18 mouse cellular contexts compared by ENCODE assay signal in the genomic region with DNA sequence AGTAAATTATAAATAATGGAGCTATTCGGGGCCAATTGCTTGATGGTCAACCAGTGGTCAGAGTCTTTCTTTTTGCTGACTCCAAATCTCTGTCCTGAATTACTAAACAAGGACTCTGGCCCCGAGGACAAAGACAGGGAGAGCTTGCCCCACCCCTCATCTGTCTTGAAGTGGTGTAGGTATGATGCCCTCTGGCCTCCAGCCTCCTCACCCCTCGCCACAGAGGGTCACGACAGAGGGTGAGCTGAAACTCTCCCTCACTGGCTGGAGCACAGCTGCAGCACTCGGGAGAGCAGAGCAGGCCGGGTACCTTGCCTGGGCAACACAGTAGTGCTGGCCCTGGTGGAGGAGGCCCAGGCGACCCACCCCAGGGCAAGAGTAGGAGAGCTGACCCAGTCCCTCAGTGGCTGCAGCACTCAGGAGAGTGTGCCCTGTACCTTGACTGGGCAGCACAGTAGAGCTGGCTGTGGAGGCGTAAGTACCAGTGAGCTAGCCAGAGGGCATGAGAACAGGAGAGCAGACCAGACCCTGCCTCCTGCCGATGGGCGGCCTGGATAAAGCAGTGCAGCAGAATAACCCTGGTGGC. TPM values are rescaled to one million over a fixed set of nuclear protein-coding genes. Genes with fewer than 3 reads are reported as not detected.
A peak's percentile ranks its signal among the peaks of the same experiment; 100 is the strongest.
DNase-seq lines count a peak whose midpoint lies in the region; ATAC-seq and TF ChIP-seq lines count a peak whose summit lies in the region.
"Had no signal": no experiment of that assay in that cellular context is flagged by ENCODE, and none has a peak within 500 bp of the region (broad histone marks: within the 10 kb centered on the region; RNA-seq: fewer than 3 reads in every experiment).

No protein-coding gene starts in this region.

- no peaks in the 10 kb centered on the region for H3K4me1 ChIP-seq in embryonic facial prominence, embryonic 11.5 days (ENCODE audit: control insufficient read depth, insufficient read depth, low read length)
- no peaks in the 10 kb centered on the region for H3K4me1 ChIP-seq in embryonic facial prominence, embryonic 10.5 days
- H3K4me1 ChIP-seq in kidney, embryonic 14.5 days (ENCODE audit: control insufficient read depth, insufficient read depth, low read length): no peaks in the 10 kb centered on the region
- H3K4me1 ChIP-seq in embryonic facial prominence, embryonic 15.5 days: no peaks in the 10 kb centered on the region
- no peaks in the 10 kb centered on the region for H3K4me1 ChIP-seq in kidney, postnatal 0 days (replicated peaks; ENCODE audit: insufficient read depth, low read length)
- H3K4me1 ChIP-seq: heart, embryonic 15.5 days; stomach, embryonic 15.5 days had no signal

- H3K4me2 ChIP-seq in embryonic facial prominence, embryonic 11.5 days (ENCODE audit: low read depth, low read length): no peak overlapping the region
- H3K4me2 ChIP-seq in kidney, embryonic 14.5 days (replicated peaks; ENCODE audit: low read depth, low read length): no peak overlapping the region
- H3K4me2 ChIP-seq in embryonic facial prominence, embryonic 15.5 days (replicated peaks): no peak overlapping the region
- no peak overlapping the region for H3K4me2 ChIP-seq in kidney, postnatal 0 days (ENCODE audit: low read length)
- H3K4me2 ChIP-seq: heart, embryonic 15.5 days; stomach, embryonic 15.5 days had no signal

- ATAC-seq in embryonic facial prominence, embryonic 11.5 days (replicated peaks; ENCODE audit: insufficient number of reproducible peaks, low FRiP score, low TSS enrichment, low read depth): 0 out of 2 replicates have a peak, but pooled peaks have one; percentile 62
- ATAC-seq in kidney, embryonic 14.5 days (ENCODE audit: low FRiP score, low TSS enrichment): no peak
- ATAC-seq in embryonic facial prominence, embryonic 15.5 days (ENCODE audit: insufficient number of reproducible peaks, low FRiP score, low TSS enrichment, low read depth): 0 out of 2 replicates have a peak, but pooled peaks have one; percentile 19
- peak; percentile 94 for ATAC-seq in kidney, postnatal 0 days (replicated peaks; ENCODE audit: low FRiP score, low read depth)
- ATAC-seq in megakaryocyte progenitor cell, adult 5-6 weeks (replicated peaks; ENCODE audit: poor library complexity): no peak

- H3K27ac ChIP-seq in embryonic facial prominence, embryonic 11.5 days (replicated peaks; ENCODE audit: low read depth, low read length): no peak overlapping the region
- H3K27ac ChIP-seq in embryonic facial prominence, embryonic 10.5 days (replicated peaks): no peak overlapping the region
- H3K27ac ChIP-seq in kidney, embryonic 14.5 days (ENCODE audit: low read depth, low read length): no peak overlapping the region
- H3K27ac ChIP-seq in embryonic facial prominence, embryonic 15.5 days (replicated peaks): no peak overlapping the region
- H3K27ac ChIP-seq in kidney, postnatal 0 days: peak overlapping the region; percentile 48; the same call in 1 of the 2 replicates
- H3K27ac ChIP-seq: heart, embryonic 15.5 days; layer of hippocampus, adult 2 months; stomach, embryonic 15.5 days had no signal

- H3K36me3 ChIP-seq in embryonic facial prominence, embryonic 11.5 days (replicated peaks; ENCODE audit: control insufficient read depth, insufficient read depth, low read depth, low read length): peaks cover 3% of the 10 kb centered on the region
- H3K36me3 ChIP-seq in embryonic facial prominence, embryonic 10.5 days (replicated peaks): peaks cover 96% of the 10 kb centered on the region
- peaks cover 45% of the 10 kb centered on the region for H3K36me3 ChIP-seq in kidney, embryonic 14.5 days (ENCODE audit: control insufficient read depth, insufficient read depth, low read length)
- peaks cover 41% of the 10 kb centered on the region for H3K36me3 ChIP-seq in embryonic facial prominence, embryonic 15.5 days
- peaks cover 21% of the 10 kb centered on the region for H3K36me3 ChIP-seq in kidney, postnatal 0 days (ENCODE audit: insufficient read depth, low read length)

- no peaks in the 10 kb centered on the region for H3K9me3 ChIP-seq in embryonic facial prominence, embryonic 11.5 days (replicated peaks; ENCODE audit: control insufficient read depth, low read length)
- no peaks in the 10 kb centered on the region for H3K9me3 ChIP-seq in embryonic facial prominence, embryonic 10.5 days
- no peaks in the 10 kb centered on the region for H3K9me3 ChIP-seq in kidney, embryonic 14.5 days (ENCODE audit: control insufficient read depth, low read length)
- no peaks in the 10 kb centered on the region for H3K9me3 ChIP-seq in embryonic facial prominence, embryonic 15.5 days (replicated peaks)
- H3K9me3 ChIP-seq in kidney, postnatal 0 days (replicated peaks; ENCODE audit: low read length): no peaks in the 10 kb centered on the region
- H3K9me3 ChIP-seq: heart, embryonic 15.5 days; stomach, embryonic 15.5 days had no signal

- no peaks in the 10 kb centered on the region for H3K27me3 ChIP-seq in embryonic facial prominence, embryonic 11.5 days (ENCODE audit: control insufficient read depth, insufficient read depth, low read length)
- H3K27me3 ChIP-seq in embryonic facial prominence, embryonic 10.5 days (replicated peaks; ENCODE audit: low read depth, poor library complexity, severe bottlenecking): no peaks in the 10 kb centered on the region
- H3K27me3 ChIP-seq in kidney, embryonic 14.5 days (ENCODE audit: control insufficient read depth, insufficient read depth, low read length): no peaks in the 10 kb centered on the region
- H3K27me3 ChIP-seq in embryonic facial prominence, embryonic 15.5 days: no peaks in the 10 kb centered on the region
- no peaks in the 10 kb centered on the region for H3K27me3 ChIP-seq in kidney, postnatal 0 days (ENCODE audit: insufficient read depth, low read length)
- H3K27me3 ChIP-seq: heart, embryonic 15.5 days; stomach, embryonic 15.5 days had no signal

- no peak overlapping the region for H3K9ac ChIP-seq in embryonic facial prominence, embryonic 11.5 days (replicated peaks; ENCODE audit: low read length)
- no peak overlapping the region for H3K9ac ChIP-seq in kidney, embryonic 14.5 days (ENCODE audit: low read depth, low read length)
- H3K9ac ChIP-seq in embryonic facial prominence, embryonic 15.5 days: no peak overlapping the region
- no peak overlapping the region for H3K9ac ChIP-seq in kidney, postnatal 0 days (ENCODE audit: low read depth, low read length)
- H3K9ac ChIP-seq: heart, embryonic 15.5 days; stomach, embryonic 15.5 days had no signal

- DNase-seq in embryonic facial prominence, embryonic 11.5 days (ENCODE audit: low spot score): no peak
- DNase-seq in embryonic facial prominence, embryonic 10.5 days (ENCODE audit: low spot score): no peak
- DNase-seq in kidney, adult 11 months: peak; percentile 85
- no peak for DNase-seq in kidney, postnatal 0 days (ENCODE audit: low spot score)
- DNase-seq in layer of hippocampus, postnatal 10 days (ENCODE audit: low spot score in 2 of 2): no peak
- DNase-seq: adrenal gland, postnatal 10 days; cerebellum, adult 9-11 months; heart, postnatal 4 days; left cerebral cortex, postnatal 4 days; lung, adult 18-20 months; thymus, adult 18-20 months; thymus, postnatal 4 days had no signal

- 86% methylated on average over 10 of the region's 10 CpGs for WGBS in embryonic facial prominence, embryonic 11.5 days
- 90% methylated on average over 10 of the region's 10 CpGs for WGBS in embryonic facial prominence, embryonic 10.5 days
- WGBS in kidney, embryonic 14.5 days: 92% methylated on average over 10 of the region's 10 CpGs
- WGBS in embryonic facial prominence, embryonic 15.5 days: 87% methylated on average over 10 of the region's 10 CpGs
- 86% methylated on average over 10 of the region's 10 CpGs for WGBS in kidney, postnatal 0 days

- H3K4me3 ChIP-seq in embryonic facial prominence, embryonic 11.5 days (ENCODE audit: low read depth, low read length): no peak overlapping the region
- no peak overlapping the region for H3K4me3 ChIP-seq in embryonic facial prominence, embryonic 10.5 days
- no peak overlapping the region for H3K4me3 ChIP-seq in kidney, embryonic 14.5 days (ENCODE audit: low read length)
- no peak overlapping the region for H3K4me3 ChIP-seq in embryonic facial prominence, embryonic 15.5 days (replicated peaks)
- no peak overlapping the region for H3K4me3 ChIP-seq in kidney, postnatal 0 days (replicated peaks; ENCODE audit: low read depth, low read length)
- H3K4me3 ChIP-seq: heart, embryonic 15.5 days; layer of hippocampus, adult 2 months; stomach, embryonic 15.5 days had no signal

- TF ChIP-seq CTCF in kidney, postnatal 0 days (IDR thresholded peaks at IDR 0.05; ENCODE audit: low read depth): no peak

RNA-seq across cellular contexts. Expression of gene Nxpe3, which starts 15.2 kb away (rescaled TPM):
- polyA plus RNA-seq in embryonic facial prominence, embryonic 11.5 days (2014; fragmentation: Nextera tagmentation; extraction: Ambion mirVana): 1.2 and 1.3 TPM in 2 replicates
- polyA plus RNA-seq in embryonic facial prominence, embryonic 10.5 days (2016; fragmentation: Nextera tagmentation; extraction: Ambion mirVana): 0.96 and 1.1 TPM in 2 replicates
- polyA plus RNA-seq in kidney, embryonic 14.5 days (2014; fragmentation: Nextera tagmentation; extraction: Ambion mirVana): 1.1 and 1.3 TPM in 2 replicates
- polyA plus RNA-seq in embryonic facial prominence, embryonic 15.5 days (2015; fragmentation: Nextera tagmentation; extraction: Ambion mirVana): 0.67 and 0.70 TPM in 2 replicates
- polyA plus RNA-seq in kidney, postnatal 0 days (2015; fragmentation: Nextera tagmentation; extraction: Ambion mirVana): 2.0 and 2.2 TPM in 2 replicates
- 1 to 10 TPM; 7.9 to 8.3 TPM for total RNA-seq in layer of hippocampus, postnatal 10 days (2021)
- 4.4 and 6.3 TPM in 2 replicates for total RNA-seq in megakaryocyte progenitor cell, adult 5-6 weeks (2015)
- total RNA-seq in megakaryocyte progenitor cell, adult 5-6 weeks (2017): 4.4 and 6.9 TPM in 2 replicates

RNA-seq across cellular contexts. Expression of gene Cep97, which starts 24.4 kb away (rescaled TPM):
- 13.8 and 14.9 TPM in 2 replicates for polyA plus RNA-seq in embryonic facial prominence, embryonic 11.5 days (2014; fragmentation: Nextera tagmentation; extraction: Ambion mirVana)
- polyA plus RNA-seq in embryonic facial prominence, embryonic 10.5 days (2016; fragmentation: Nextera tagmentation; extraction: Ambion mirVana): 17.6 and 17.9 TPM in 2 replicates
- polyA plus RNA-seq in kidney, embryonic 14.5 days (2014; fragmentation: Nextera tagmentation; extraction: Ambion mirVana): 16.2 and 16.4 TPM in 2 replicates
- 11.1 and 12.0 TPM in 2 replicates for polyA plus RNA-seq in embryonic facial prominence, embryonic 15.5 days (2015; fragmentation: Nextera tagmentation; extraction: Ambion mirVana)
- 8.2 and 8.5 TPM in 2 replicates for polyA plus RNA-seq in kidney, postnatal 0 days (2015; fragmentation: Nextera tagmentation; extraction: Ambion mirVana)
- total RNA-seq in layer of hippocampus, postnatal 10 days (2021): 10 to 100 TPM in 1 of 2 experiments, 1 to 10 TPM in 1; 9.8 to 11.5 TPM
- 9.3 and 16.0 TPM in 2 replicates for total RNA-seq in megakaryocyte progenitor cell, adult 5-6 weeks (2015)
- 13.4 and 33.3 TPM in 2 replicates for total RNA-seq in megakaryocyte progenitor cell, adult 5-6 weeks (2017)

RNA-seq across cellular contexts. Expression of gene Rpl24, which starts 55.8 kb away (rescaled TPM):
- 844 and 899 TPM in 2 replicates for polyA plus RNA-seq in embryonic facial prominence, embryonic 11.5 days (2014; fragmentation: Nextera tagmentation; extraction: Ambion mirVana)
- polyA plus RNA-seq in embryonic facial prominence, embryonic 10.5 days (2016; fragmentation: Nextera tagmentation; extraction: Ambion mirVana): 735 and 738 TPM in 2 replicates
- 858 and 1,157 TPM in 2 replicates for polyA plus RNA-seq in kidney, embryonic 14.5 days (2014; fragmentation: Nextera tagmentation; extraction: Ambion mirVana)
- 716 and 747 TPM in 2 replicates for polyA plus RNA-seq in embryonic facial prominence, embryonic 15.5 days (2015; fragmentation: Nextera tagmentation; extraction: Ambion mirVana)
- 924 and 1,073 TPM in 2 replicates for polyA plus RNA-seq in kidney, postnatal 0 days (2015; fragmentation: Nextera tagmentation; extraction: Ambion mirVana)
- 100 to 1,000 TPM; 450 to 460 TPM for total RNA-seq in layer of hippocampus, postnatal 10 days (2021)
- total RNA-seq in megakaryocyte progenitor cell, adult 5-6 weeks (2015): 1,404 and 1,464 TPM in 2 replicates
- total RNA-seq in megakaryocyte progenitor cell, adult 5-6 weeks (2017): 1,643 and 1,702 TPM in 2 replicates

Comparison
In these comparisons a context has a peak if more than half of its experiments do, and no peak if none do; other contexts are left out.
1. ATAC-seq: peak in embryonic facial prominence, embryonic 11.5 days (single experiment), embryonic facial prominence, embryonic 15.5 days (single experiment) and kidney, postnatal 0 days (single experiment); none in kidney, embryonic 14.5 days (single experiment) and megakaryocyte progenitor cell, adult 5-6 weeks (single experiment).